Mouse (Mus musculus): ENCODE results near the gene Cpne1. TPM values are rescaled to one million over a fixed set of nuclear protein-coding genes. Genes with fewer than 3 reads are reported as not detected.
A peak's percentile ranks its signal among the peaks of the same experiment; 100 is the strongest.

Gene Cpne1
- polyA plus RNA-seq, 1 experiment, result 237 TPM

- H3K4me1 ChIP-seq (replicated peaks; ENCODE audit: control insufficient read depth, insufficient read depth, low read length), result peaks cover 3% of the 10 kb centered on the region
- under 1% methylated on average over 70 of the region's 70 CpGs for WGBS
- TF ChIP-seq POLR2A (IDR thresholded peaks at IDR 0.05; ENCODE audit: control insufficient read depth, extremely low read depth, insufficient read depth, low read length, poor library complexity) (peak; percentile 61), CTCF (IDR thresholded peaks at IDR 0.05; ENCODE audit: borderline replicate concordance, control insufficient read depth, extremely low read depth, insufficient read depth, low read length, poor library complexity) (0 out of 2 replicates have a peak, but pooled peaks have one; percentile 27)
- H3K36me3 ChIP-seq (ENCODE audit: control insufficient read depth, insufficient read depth, low read length), result peaks cover 28% of the 10 kb centered on the region
- H3K4me3 ChIP-seq (ENCODE audit: control insufficient read depth, insufficient read depth, low read length), result peak within 1 kb of the TSS; percentile 81
- H3K27me3 ChIP-seq (ENCODE audit: control insufficient read depth, insufficient read depth, low read length), result no peaks in the 10 kb centered on the region
- peak within 1 kb of the TSS; percentile 46 for H3K27ac ChIP-seq (ENCODE audit: control insufficient read depth, insufficient read depth, low read length)
- DNase-seq, result peak; percentile 96
These were observed 32.4 kb upstream of the Cpne1 start, which contains the start of the genes Romo1 and Nfs1 for GRCm38 (mm10) chr2:156143953-156144724. TSS of gene Romo1 (plus strand) at chr2:156144039. TSS of gene Nfs1 (minus strand) at chr2:156144186.

- H3K27ac ChIP-seq (ENCODE audit: control insufficient read depth, insufficient read depth, low read length), result peak overlapping the region; percentile 46; the same call in 1 of the 2 replicates
- peaks cover 20% of the 10 kb centered on the region for H3K36me3 ChIP-seq (ENCODE audit: control insufficient read depth, insufficient read depth, low read length)
- TF ChIP-seq POLR2A (IDR thresholded peaks at IDR 0.05; ENCODE audit: control insufficient read depth, extremely low read depth, insufficient read depth, low read length, poor library complexity) (no peak), CTCF (IDR thresholded peaks at IDR 0.05; ENCODE audit: borderline replicate concordance, control insufficient read depth, extremely low read depth, insufficient read depth, low read length, poor library complexity) (no peak)
- peaks cover 3% of the 10 kb centered on the region for H3K4me1 ChIP-seq (replicated peaks; ENCODE audit: control insufficient read depth, insufficient read depth, low read length)
- 5% methylated on average over 16 of the region's 16 CpGs for WGBS
- H3K4me3 ChIP-seq (ENCODE audit: control insufficient read depth, insufficient read depth, low read length), result peak overlapping the region; percentile 81
- no peak for DNase-seq
- H3K27me3 ChIP-seq (ENCODE audit: control insufficient read depth, insufficient read depth, low read length), result no peaks in the 10 kb centered on the region
These were observed 31.6 kb upstream of the Cpne1 start for GRCm38 (mm10) chr2:156143367-156143766.

GRCm38 (mm10) chr2:156142820-156143219 lies 31.1 kb upstream of the Cpne1 start:
- 96% methylated on average over 2 of the region's 2 CpGs for WGBS
- Histone ChIP-seq H3K4me3 (ENCODE audit: control insufficient read depth, insufficient read depth, low read length) (no peak overlapping the region), H3K36me3 (ENCODE audit: control insufficient read depth, insufficient read depth, low read length) (peaks cover 15% of the 10 kb centered on the region), H3K4me1 (replicated peaks; ENCODE audit: control insufficient read depth, insufficient read depth, low read length) (peaks cover 3% of the 10 kb centered on the region), H3K27me3 (ENCODE audit: control insufficient read depth, insufficient read depth, low read length) (no peaks in the 10 kb centered on the region), H3K27ac (ENCODE audit: control insufficient read depth, insufficient read depth, low read length) (no peak overlapping the region)
- no peak for TF ChIP-seq CTCF (IDR thresholded peaks at IDR 0.05; ENCODE audit: borderline replicate concordance, control insufficient read depth, extremely low read depth, insufficient read depth, low read length, poor library complexity)
- TF ChIP-seq POLR2A (IDR thresholded peaks at IDR 0.05; ENCODE audit: control insufficient read depth, extremely low read depth, insufficient read depth, low read length, poor library complexity), result no peak
- DNase-seq, result no peak

- Histone ChIP-seq H3K4me1 (replicated peaks; ENCODE audit: control insufficient read depth, insufficient read depth, low read length) (no peaks in the 10 kb centered on the region), H3K27me3 (ENCODE audit: control insufficient read depth, insufficient read depth, low read length) (no peaks in the 10 kb centered on the region), H3K27ac (ENCODE audit: control insufficient read depth, insufficient read depth, low read length) (no peak overlapping the region), H3K4me3 (ENCODE audit: control insufficient read depth, insufficient read depth, low read length) (no peak overlapping the region), H3K36me3 (ENCODE audit: control insufficient read depth, insufficient read depth, low read length) (no peaks in the 10 kb centered on the region)
- 95% methylated on average over 6 of the region's 6 CpGs for WGBS
- TF ChIP-seq CTCF (IDR thresholded peaks at IDR 0.05; ENCODE audit: borderline replicate concordance, control insufficient read depth, extremely low read depth, insufficient read depth, low read length, poor library complexity), result no peak
- no peak for TF ChIP-seq POLR2A (IDR thresholded peaks at IDR 0.05; ENCODE audit: control insufficient read depth, extremely low read depth, insufficient read depth, low read length, poor library complexity)
- no peak for DNase-seq
These were observed 23.9 kb upstream of the Cpne1 start for GRCm38 (mm10) chr2:156135695-156136094.

- TF ChIP-seq CTCF (IDR thresholded peaks at IDR 0.05; ENCODE audit: borderline replicate concordance, control insufficient read depth, extremely low read depth, insufficient read depth, low read length, poor library complexity) (no peak), POLR2A (IDR thresholded peaks at IDR 0.05; ENCODE audit: control insufficient read depth, extremely low read depth, insufficient read depth, low read length, poor library complexity) (no peak)
- no peaks in the 10 kb centered on the region for H3K4me1 ChIP-seq (replicated peaks; ENCODE audit: control insufficient read depth, insufficient read depth, low read length)
- no peak for DNase-seq
- 95% methylated on average over 5 of the region's 5 CpGs for WGBS
- no peak overlapping the region for H3K4me3 ChIP-seq (ENCODE audit: control insufficient read depth, insufficient read depth, low read length)
- no peaks in the 10 kb centered on the region for H3K27me3 ChIP-seq (ENCODE audit: control insufficient read depth, insufficient read depth, low read length)
- H3K27ac ChIP-seq (ENCODE audit: control insufficient read depth, insufficient read depth, low read length), result no peak overlapping the region
- H3K36me3 ChIP-seq (ENCODE audit: control insufficient read depth, insufficient read depth, low read length), result no peaks in the 10 kb centered on the region
These were observed 22.4 kb upstream of the Cpne1 start for GRCm38 (mm10) chr2:156134161-156134560.

- 98% methylated on average over 5 of the region's 5 CpGs for WGBS
- H3K36me3 ChIP-seq (ENCODE audit: control insufficient read depth, insufficient read depth, low read length), result peaks cover 6% of the 10 kb centered on the region
These were observed 15.2 kb upstream of the Cpne1 start, which contains the start of gene Gm28036 for GRCm38 (mm10) chr2:156126992-156127391. TSS of gene Gm28036 (minus strand) at chr2:156127092.

More at GRCm38 (mm10) chr2:156126992-156127391, 15.2 kb upstream of the Cpne1 start, which contains the start of gene Gm28036:
- TF ChIP-seq POLR2A (IDR thresholded peaks at IDR 0.05; ENCODE audit: control insufficient read depth, extremely low read depth, insufficient read depth, low read length, poor library complexity), result no peak
- no peak for TF ChIP-seq CTCF (IDR thresholded peaks at IDR 0.05; ENCODE audit: borderline replicate concordance, control insufficient read depth, extremely low read depth, insufficient read depth, low read length, poor library complexity)
- DNase-seq, result no peak
- H3K4me1 ChIP-seq (replicated peaks; ENCODE audit: control insufficient read depth, insufficient read depth, low read length), result no peaks in the 10 kb centered on the region
- no peak within 1 kb of the TSS for H3K27ac ChIP-seq (ENCODE audit: control insufficient read depth, insufficient read depth, low read length)
- H3K27me3 ChIP-seq (ENCODE audit: control insufficient read depth, insufficient read depth, low read length), result no peaks in the 10 kb centered on the region
- H3K4me3 ChIP-seq (ENCODE audit: control insufficient read depth, insufficient read depth, low read length), result no peak within 1 kb of the TSS
